Mouse (Mus musculus): ENCODE results near the gene Pnpo.

GRCm38 (mm10) chr11:96910003-96910402 lies 33.8 kb downstream of the Pnpo start:
- peak; percentile 91 for TF ChIP-seq CTCF (IDR thresholded peaks at IDR 0.05; ENCODE audit: low read depth)
- TF ChIP-seq EP300 (optimal IDR thresholded peaks at IDR 0.05), result no peak

Measured in stomach, postnatal 0 days (tissue).